Mouse (Mus musculus) liver, adult 2 months (tissue): ENCODE measurements around the gene Dnmbp.

ENCODE experiments used
- CTCF ChIP-seq: fragments of 200-500 bp; IDR thresholded peaks from 2 replicates; pipeline ENCODE4 v1.5.1; 2011; ENCODE audit warnings: low read depth, low read length, control low read depth
- POLR2A ChIP-seq: fragments of 200-500 bp; IDR thresholded peaks from 2 replicates; pipeline ENCODE4 v1.6.1; 2011; ENCODE audit warnings: low read length, control low read depth; ENCODE audit not compliant: insufficient read depth; ENCODE audit errors: extremely low read depth

DNA sequence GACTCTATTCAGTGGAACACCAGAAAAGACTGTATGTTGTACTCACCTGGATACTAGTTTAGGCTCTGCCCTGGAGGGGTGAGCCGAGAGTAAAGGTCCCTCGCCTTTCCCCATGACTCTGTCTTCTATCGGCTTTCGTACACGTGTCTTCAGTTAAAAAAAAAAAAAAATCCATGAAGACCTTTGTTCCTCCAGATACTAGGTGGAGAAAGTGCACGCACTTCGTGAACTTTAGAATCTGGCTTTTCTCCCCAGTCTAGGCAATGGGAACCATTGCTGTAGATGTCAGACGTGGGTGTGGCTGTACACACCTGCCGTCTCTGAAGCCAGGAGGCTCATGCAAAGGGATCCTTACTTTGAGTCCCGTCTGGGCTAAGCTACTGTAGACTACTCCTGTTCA, 126.7 kb downstream of the Dnmbp start:
- TF ChIP-seq POLR2A (no peak), CTCF (no peak)
